ENCODE assay signal across 11 mouse cellular contexts in genomic region chr2:26410931-26411411, GRCm38 (mm10). TPM values are rescaled to one million over a fixed set of nuclear protein-coding genes. Genes with fewer than 3 reads are reported as not detected.
DNase-seq lines count a peak whose midpoint lies in the region; ATAC-seq and TF ChIP-seq lines count a peak whose summit lies in the region.
"Had no signal": no experiment of that assay in that cellular context is flagged by ENCODE, and none has a peak within 500 bp of the region (broad histone marks: within the 10 kb centered on the region; RNA-seq: fewer than 3 reads in every experiment).

No protein-coding gene starts in this region.

- no peak overlapping the region for H3K9ac ChIP-seq in hindbrain, embryonic 15.5 days
- no peak overlapping the region for H3K9ac ChIP-seq in lung, embryonic 16.5 days (ENCODE audit: low read length)
- H3K9ac ChIP-seq: neural tube, embryonic 15.5 days had no signal

- no peak for TF ChIP-seq POLR2A in lung, adult 2 months (IDR thresholded peaks at IDR 0.05; ENCODE audit: borderline replicate concordance, extremely low read depth, low read depth, low read length)
- TF ChIP-seq POLR2A in embryonic fibroblast, embryonic 13.5 days (IDR thresholded peaks at IDR 0.05; ENCODE audit: low read depth, low read length) = no peak

- no peak for TF ChIP-seq CTCF in lung, adult 2 months (IDR thresholded peaks at IDR 0.05; ENCODE audit: insufficient read depth, low read length)
- no peak for TF ChIP-seq CTCF in embryonic fibroblast, embryonic 13.5 days (IDR thresholded peaks at IDR 0.05; ENCODE audit: borderline replicate concordance, insufficient read depth, low read length)

- H3K9me3 ChIP-seq in hindbrain, embryonic 15.5 days = no peaks in the 10 kb centered on the region
- H3K9me3 ChIP-seq in hindbrain, embryonic 10.5 days = no peaks in the 10 kb centered on the region
- H3K9me3 ChIP-seq in lung, embryonic 16.5 days (ENCODE audit: control insufficient read depth, low read length) = no peaks in the 10 kb centered on the region
- H3K9me3 ChIP-seq: midbrain, embryonic 10.5 days; neural tube, embryonic 15.5 days had no signal

- H3K4me1 ChIP-seq in hindbrain, embryonic 15.5 days (replicated peaks) = peaks cover 31% of the 10 kb centered on the region
- H3K4me1 ChIP-seq in hindbrain, embryonic 10.5 days (replicated peaks) = peaks cover 34% of the 10 kb centered on the region
- H3K4me1 ChIP-seq in lung, embryonic 16.5 days (replicated peaks; ENCODE audit: control insufficient read depth, insufficient read depth, low read length) = peaks cover 26% of the 10 kb centered on the region
- peaks cover 11% of the 10 kb centered on the region for H3K4me1 ChIP-seq in lung, adult 2 months (ENCODE audit: control insufficient read depth, insufficient read depth, low read length)
- H3K4me1 ChIP-seq in embryonic fibroblast, embryonic 13.5 days (ENCODE audit: control insufficient read depth, insufficient read depth, low read length) = peaks cover 17% of the 10 kb centered on the region

- no peak overlapping the region for H3K4me2 ChIP-seq in hindbrain, embryonic 15.5 days
- H3K4me2 ChIP-seq in lung, embryonic 16.5 days (ENCODE audit: low read depth, low read length) = no peak overlapping the region
- H3K4me2 ChIP-seq: neural tube, embryonic 15.5 days had no signal

- 73% methylated on average over 4 of the region's 5 CpGs for WGBS in hindbrain, embryonic 15.5 days
- WGBS in hindbrain, embryonic 10.5 days = 89% methylated on average over 5 of the region's 5 CpGs
- 54% methylated on average over 4 of the region's 5 CpGs for WGBS in lung, embryonic 16.5 days
- WGBS in lung, adult 2 months = 54% methylated on average over 5 of the region's 5 CpGs

- 0 out of 2 replicates have a peak overlapping the region, but pooled peaks have one; percentile 21 for H3K27ac ChIP-seq in hindbrain, embryonic 15.5 days (replicated peaks)
- H3K27ac ChIP-seq in hindbrain, embryonic 10.5 days = no peak overlapping the region
- H3K27ac ChIP-seq in lung, embryonic 16.5 days (ENCODE audit: low read length) = peak overlapping the region; percentile 52
- H3K27ac ChIP-seq in embryonic fibroblast, embryonic 13.5 days (ENCODE audit: insufficient read depth, low read length) = peak overlapping the region; percentile 53; the same call in 1 of the 2 replicates
- H3K27ac ChIP-seq: midbrain, embryonic 10.5 days; neural tube, embryonic 15.5 days had no signal

- ATAC-seq in hindbrain, embryonic 15.5 days (ENCODE audit: low FRiP score, low read depth) = no peak
- ATAC-seq in lung, embryonic 16.5 days (ENCODE audit: low read depth) = peak; percentile 6; the same call in 1 of the 2 replicates

- H3K27me3 ChIP-seq in hindbrain, embryonic 15.5 days = no peaks in the 10 kb centered on the region
- no peaks in the 10 kb centered on the region for H3K27me3 ChIP-seq in hindbrain, embryonic 10.5 days (ENCODE audit: insufficient read depth, poor library complexity, severe bottlenecking)
- H3K27me3 ChIP-seq in lung, embryonic 16.5 days (ENCODE audit: control insufficient read depth, insufficient read depth, low read depth, low read length) = no peaks in the 10 kb centered on the region
- H3K27me3 ChIP-seq: neural tube, embryonic 15.5 days had no signal

- peaks cover 47% of the 10 kb centered on the region for H3K36me3 ChIP-seq in hindbrain, embryonic 15.5 days
- peaks cover 92% of the 10 kb centered on the region for H3K36me3 ChIP-seq in hindbrain, embryonic 10.5 days
- H3K36me3 ChIP-seq in lung, embryonic 16.5 days (ENCODE audit: control insufficient read depth, insufficient read depth, low read length) = peaks cover 29% of the 10 kb centered on the region

- H3K4me3 ChIP-seq in hindbrain, embryonic 15.5 days = no peak overlapping the region
- H3K4me3 ChIP-seq in hindbrain, embryonic 10.5 days = no peak overlapping the region
- H3K4me3 ChIP-seq in lung, embryonic 16.5 days (ENCODE audit: low read length) = no peak overlapping the region
- H3K4me3 ChIP-seq in lung, adult 2 months (replicated peaks; ENCODE audit: extremely low read depth, low read depth, low read length) = no peak overlapping the region
- no peak overlapping the region for H3K4me3 ChIP-seq in embryonic fibroblast, embryonic 13.5 days (ENCODE audit: insufficient read depth, low read length)
- H3K4me3 ChIP-seq: midbrain, embryonic 10.5 days; neural tube, embryonic 15.5 days had no signal

- DNase-seq in adrenal gland, adult 2 months = peak; percentile 75
- DNase-seq in adrenal gland, postnatal 25 days = no peak
- no peak for DNase-seq in hindbrain, embryonic 10.5 days (ENCODE audit: low spot score)
- no peak for DNase-seq in lung, adult 2 months
- no peak for DNase-seq in layer of hippocampus, postnatal 36 days
- DNase-seq: gastrocnemius, postnatal 25 days had no signal

RNA-seq across cellular contexts. Expression of gene Inpp5e, which starts 2.0 kb away (rescaled TPM):
- 10 to 100 TPM; 17.2 to 18.0 TPM for total RNA-seq in adrenal gland, adult 2 months (2021)
- polyA plus RNA-seq in adrenal gland, adult 2 months (2012; rRNA removed) = 35.2 and 36.2 TPM in 2 replicates
- 22.6 and 25.9 TPM in 2 replicates for total RNA-seq in adrenal gland, postnatal 25 days (2021)
- polyA plus RNA-seq in hindbrain, embryonic 15.5 days (2015; fragmentation: Nextera tagmentation; extraction: Ambion mirVana) = 25.9 and 26.1 TPM in 2 replicates
- 23.8 and 29.7 TPM in 2 replicates for polyA plus RNA-seq in hindbrain, embryonic 10.5 days (2016; fragmentation: Nextera tagmentation; extraction: Ambion mirVana)
- 18.7 and 22.1 TPM in 2 replicates for polyA plus RNA-seq in lung, embryonic 16.5 days (2015; fragmentation: Nextera tagmentation; extraction: Ambion mirVana)
- polyA plus RNA-seq in lung, adult 2 months (2012; rRNA removed) = 26.4 and 27.2 TPM in 2 replicates
- 11.6 and 17.1 TPM in 2 replicates for polyA plus RNA-seq in embryonic fibroblast, embryonic 13.5 days (2011; ENCODE audit: insufficient read length, low read depth, missing spikeins)
- total RNA-seq in layer of hippocampus, postnatal 36 days (2021) = 10 to 100 TPM; 21.1 to 22.1 TPM

RNA-seq across cellular contexts. Expression of gene Pmpca, which starts 21.8 kb away (rescaled TPM):
- 100 to 1,000 TPM; 144 to 148 TPM for total RNA-seq in adrenal gland, adult 2 months (2021)
- 50.1 and 79.3 TPM in 2 replicates for polyA plus RNA-seq in adrenal gland, adult 2 months (2012; rRNA removed)
- 117 and 151 TPM in 2 replicates for total RNA-seq in adrenal gland, postnatal 25 days (2021)
- polyA plus RNA-seq in hindbrain, embryonic 15.5 days (2015; fragmentation: Nextera tagmentation; extraction: Ambion mirVana) = 90.0 and 91.9 TPM in 2 replicates
- 132 and 139 TPM in 2 replicates for polyA plus RNA-seq in hindbrain, embryonic 10.5 days (2016; fragmentation: Nextera tagmentation; extraction: Ambion mirVana)
- polyA plus RNA-seq in lung, embryonic 16.5 days (2015; fragmentation: Nextera tagmentation; extraction: Ambion mirVana) = 94.7 and 98.6 TPM in 2 replicates
- 20.0 and 28.1 TPM in 2 replicates for polyA plus RNA-seq in lung, adult 2 months (2012; rRNA removed)
- 100 and 101 TPM in 2 replicates for polyA plus RNA-seq in embryonic fibroblast, embryonic 13.5 days (2011; ENCODE audit: insufficient read length, low read depth, missing spikeins)
- total RNA-seq in layer of hippocampus, postnatal 36 days (2021) = 10 to 100 TPM; 86.5 to 93.6 TPM

RNA-seq across cellular contexts. Expression of gene Entr1, which starts 21.9 kb away (rescaled TPM):
- 100 to 1,000 TPM in 1 of 2 experiments, 10 to 100 TPM in 1; 95.6 to 121 TPM for total RNA-seq in adrenal gland, adult 2 months (2021)
- polyA plus RNA-seq in adrenal gland, adult 2 months (2012; rRNA removed) = 93.3 TPM in 2 replicates
- total RNA-seq in adrenal gland, postnatal 25 days (2021) = 106 and 110 TPM in 2 replicates
- polyA plus RNA-seq in hindbrain, embryonic 15.5 days (2015; fragmentation: Nextera tagmentation; extraction: Ambion mirVana) = 151 and 163 TPM in 2 replicates
- polyA plus RNA-seq in hindbrain, embryonic 10.5 days (2016; fragmentation: Nextera tagmentation; extraction: Ambion mirVana) = 136 and 141 TPM in 2 replicates
- polyA plus RNA-seq in lung, embryonic 16.5 days (2015; fragmentation: Nextera tagmentation; extraction: Ambion mirVana) = 112 and 117 TPM in 2 replicates
- 89.2 and 94.4 TPM in 2 replicates for polyA plus RNA-seq in lung, adult 2 months (2012; rRNA removed)
- polyA plus RNA-seq in embryonic fibroblast, embryonic 13.5 days (2011; ENCODE audit: insufficient read length, low read depth, missing spikeins) = 75.7 and 76.1 TPM in 2 replicates
- total RNA-seq in layer of hippocampus, postnatal 36 days (2021) = 100 to 1,000 TPM; 151 to 165 TPM

RNA-seq across cellular contexts. Expression of gene Snapc4, which starts 30.5 kb away (rescaled TPM):
- total RNA-seq in adrenal gland, adult 2 months (2021) = 10 to 100 TPM; 19.1 to 23.3 TPM
- 42.8 and 55.3 TPM in 2 replicates for polyA plus RNA-seq in adrenal gland, adult 2 months (2012; rRNA removed)
- 40.9 and 42.0 TPM in 2 replicates for total RNA-seq in adrenal gland, postnatal 25 days (2021)
- polyA plus RNA-seq in hindbrain, embryonic 15.5 days (2015; fragmentation: Nextera tagmentation; extraction: Ambion mirVana) = 30.6 and 40.5 TPM in 2 replicates
- 35.3 and 35.5 TPM in 2 replicates for polyA plus RNA-seq in hindbrain, embryonic 10.5 days (2016; fragmentation: Nextera tagmentation; extraction: Ambion mirVana)
- 25.3 and 25.6 TPM in 2 replicates for polyA plus RNA-seq in lung, embryonic 16.5 days (2015; fragmentation: Nextera tagmentation; extraction: Ambion mirVana)
- polyA plus RNA-seq in lung, adult 2 months (2012; rRNA removed) = 27.9 and 31.0 TPM in 2 replicates
- polyA plus RNA-seq in embryonic fibroblast, embryonic 13.5 days (2011; ENCODE audit: insufficient read length, low read depth, missing spikeins) = 17.2 and 27.4 TPM in 2 replicates
- 10 to 100 TPM; 65.3 to 72.3 TPM for total RNA-seq in layer of hippocampus, postnatal 36 days (2021)

RNA-seq across cellular contexts. Expression of gene Sec16a, which starts 34.0 kb away (rescaled TPM):
- 10 to 100 TPM; 46.4 to 70.8 TPM for total RNA-seq in adrenal gland, adult 2 months (2021)
- polyA plus RNA-seq in adrenal gland, adult 2 months (2012; rRNA removed) = 70.1 and 84.9 TPM in 2 replicates
- total RNA-seq in adrenal gland, postnatal 25 days (2021) = 62.7 and 63.4 TPM in 2 replicates
- 17.5 and 21.6 TPM in 2 replicates for polyA plus RNA-seq in hindbrain, embryonic 15.5 days (2015; fragmentation: Nextera tagmentation; extraction: Ambion mirVana)
- 25.2 and 28.9 TPM in 2 replicates for polyA plus RNA-seq in hindbrain, embryonic 10.5 days (2016; fragmentation: Nextera tagmentation; extraction: Ambion mirVana)
- 21.8 and 23.2 TPM in 2 replicates for polyA plus RNA-seq in lung, embryonic 16.5 days (2015; fragmentation: Nextera tagmentation; extraction: Ambion mirVana)
- polyA plus RNA-seq in lung, adult 2 months (2012; rRNA removed) = 69.0 and 72.8 TPM in 2 replicates
- polyA plus RNA-seq in embryonic fibroblast, embryonic 13.5 days (2011; ENCODE audit: insufficient read length, low read depth, missing spikeins) = 59.4 and 70.1 TPM in 2 replicates
- 10 to 100 TPM; 52.9 to 57.5 TPM for total RNA-seq in layer of hippocampus, postnatal 36 days (2021)
